Mouse (Mus musculus): ENCODE data around the gene Gm15217.

- peak; percentile 57 for TF ChIP-seq CTCF (IDR thresholded peaks at IDR 0.05; ENCODE audit: low read depth)
- no peak for TF ChIP-seq EP300 (optimal IDR thresholded peaks at IDR 0.05)
Measured at GRCm38 (mm10) chr14:46388636-46389035, 9.4 kb downstream of the Gm15217 start.

Data from stomach, postnatal 0 days (tissue).